Mouse (Mus musculus) lung, adult 18-20 months (tissue): ENCODE results near the gene Kat8.
"Not testable (repeated sequence)": the region's sequence is repeated elsewhere in the genome, so short reads cannot be mapped to it uniquely, and the experiment has no call there.

Experiments
- DNase-seq, 2 experiments: peaks; one replicate each; pipeline ENCODE4 v3.0.0; 2022; ENCODE audit warnings: mixed read lengths in 2 of 2

Kat8 gene

GRCm38 (mm10) chr7:127932273-127933031 is 20.1 kb downstream of the Kat8 start:
- peak; percentile 85 to 90 for DNase-seq

DNA sequence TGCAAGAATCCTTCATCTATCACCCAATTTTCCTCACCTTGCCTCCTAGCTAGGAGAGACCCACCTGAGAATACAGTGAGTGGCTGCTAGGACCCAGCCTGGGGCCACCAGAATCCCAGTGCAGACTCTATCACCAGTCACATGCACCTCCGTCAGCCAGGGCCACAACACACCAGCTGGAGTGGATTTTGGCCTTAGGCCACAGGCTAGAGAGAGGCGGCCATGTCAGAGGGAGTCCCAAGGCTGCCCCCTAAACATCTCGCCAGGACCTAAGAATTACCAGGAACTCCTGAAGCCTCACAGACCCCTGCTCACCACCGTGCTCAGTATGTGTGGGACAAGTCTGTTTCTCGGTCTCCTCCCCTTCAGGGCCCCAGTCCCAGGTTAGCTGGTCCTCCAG is 21.8 kb downstream of the Kat8 start:
- DNase-seq = peak in 1 of 2 experiments; percentile 23

- peak; percentile 96 to 97 for DNase-seq
Measured at GRCm38 (mm10) chr7:127935028-127935722, 22.9 kb downstream of the Kat8 start.

GRCm38 (mm10) chr7:127935748-127936159 is 23.4 kb downstream of the Kat8 start:
- DNase-seq = no peak

DNA sequence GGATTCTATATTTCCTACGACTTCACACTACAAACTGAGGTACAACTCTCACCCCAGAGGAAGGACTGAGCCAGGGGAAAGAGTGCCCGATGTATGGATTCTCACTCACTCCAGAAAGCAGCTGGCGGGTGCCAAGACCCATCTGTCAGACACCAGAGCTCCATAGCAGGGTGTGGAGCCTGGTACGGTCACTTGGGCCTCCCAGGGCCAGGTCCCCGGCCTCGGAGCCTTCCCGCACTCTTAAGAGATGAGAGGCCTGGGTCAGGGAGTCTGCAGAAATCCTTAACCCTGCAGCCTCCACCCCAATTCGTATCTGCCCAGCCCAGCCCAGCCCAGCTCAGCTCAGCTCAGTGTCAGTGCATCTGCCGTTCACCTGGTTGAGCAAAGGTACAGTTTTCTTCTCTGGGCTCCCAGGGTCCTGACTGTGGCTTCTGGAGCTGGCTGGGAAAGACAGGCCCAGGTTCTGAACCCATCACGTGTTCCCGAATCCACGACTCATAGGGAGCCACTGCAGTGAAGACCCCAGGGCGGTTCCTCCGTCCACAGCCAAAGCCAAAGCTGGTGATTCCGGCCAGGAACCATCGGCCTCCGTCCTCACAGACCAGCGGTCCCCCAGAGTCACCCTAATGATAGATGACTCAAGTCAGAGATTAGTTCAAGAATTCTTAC is 24.0 kb downstream of the Kat8 start:
- DNase-seq = no peak

GRCm38 (mm10) chr7:127942097-127942496 is 29.8 kb downstream of the Kat8 start:
- DNase-seq = not testable (repeated sequence)

GRCm38 (mm10) chr7:127944614-127945013 is 32.3 kb downstream of the Kat8 start:
- no peak for DNase-seq

DNA sequence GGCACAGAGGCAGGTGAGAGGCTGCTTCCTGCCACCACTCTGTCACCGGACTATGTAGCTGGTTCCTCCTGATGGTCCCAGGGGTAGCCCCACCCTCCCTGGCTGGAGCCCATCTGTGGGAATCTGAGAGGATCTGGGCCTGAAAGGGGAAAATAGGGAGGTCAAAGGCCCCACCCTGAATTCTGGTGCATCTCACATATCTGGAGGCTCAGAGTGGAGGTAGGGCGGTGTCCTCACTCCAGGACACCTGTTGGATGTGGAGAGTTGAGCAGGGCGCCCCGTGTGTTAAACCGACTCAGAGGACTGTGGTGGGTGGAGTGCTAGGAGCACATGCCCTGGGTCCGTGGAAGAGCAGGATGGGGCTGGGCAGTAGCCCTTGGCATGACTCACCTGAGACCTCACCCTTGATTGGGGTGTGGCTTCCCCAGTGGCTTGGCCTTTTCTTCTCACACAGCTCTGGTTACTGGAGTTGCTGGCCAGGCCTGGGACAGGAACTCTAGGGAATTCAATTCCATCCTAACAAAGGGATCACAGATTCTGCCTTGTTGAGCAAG is 34.2 kb downstream of the Kat8 start, which contains the start of gene Prss36:
Gene Prss36 (minus strand): TSS at position 256 of the 554 bp plus-strand sequence.
- DNase-seq = no peak

GRCm38 (mm10) chr7:127952864-127953581 is 40.7 kb downstream of the Kat8 start:
- DNase-seq = no peak

DNA sequence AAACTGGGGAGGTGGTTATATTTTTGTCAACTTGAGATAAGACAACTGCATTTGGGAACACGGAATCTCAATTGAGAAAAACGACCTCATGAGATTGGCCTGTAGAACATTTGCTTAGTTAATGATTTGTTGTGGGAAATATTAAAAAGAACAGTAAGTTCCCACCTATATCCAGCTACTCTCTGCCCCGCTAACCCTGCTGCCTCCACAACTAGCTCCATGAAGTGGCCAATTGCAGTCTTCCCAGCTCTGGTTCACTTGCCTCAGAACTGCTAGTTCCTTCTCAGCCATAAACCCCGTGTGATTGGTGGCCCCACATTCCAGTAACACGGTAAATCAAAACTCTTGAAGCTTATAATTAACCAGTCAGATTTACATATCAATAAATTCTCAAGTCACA is 47.0 kb downstream of the Kat8 start:
- no peak for DNase-seq

DNA sequence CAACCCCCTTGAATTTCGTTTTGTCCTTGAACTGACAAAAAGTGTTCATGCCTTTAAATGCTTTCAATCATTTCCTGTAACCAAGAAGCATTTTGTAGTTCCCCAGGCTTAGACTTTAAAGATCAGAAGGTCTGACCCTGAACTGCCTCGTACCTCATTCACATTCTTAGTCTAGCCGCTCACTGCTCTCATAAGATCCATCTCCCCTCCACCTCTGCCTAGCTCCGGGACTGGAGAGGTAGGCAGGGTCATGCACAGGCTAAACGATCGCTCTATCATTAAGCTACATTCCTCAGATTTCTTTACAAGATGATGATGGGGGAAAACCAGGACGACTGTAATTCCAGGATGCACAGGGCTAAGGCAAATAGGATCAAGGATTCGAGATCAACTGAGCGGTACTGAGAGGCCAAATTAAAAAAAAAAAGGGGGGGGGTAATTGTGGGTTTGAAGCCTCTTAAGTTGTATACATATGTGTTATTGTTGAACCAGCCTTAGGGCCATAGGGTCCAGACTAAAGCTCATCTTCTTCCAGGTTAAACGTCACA is 54.1 kb downstream of the Kat8 start:
- DNase-seq = no peak

GRCm38 (mm10) chr7:127967004-127967921 is 54.9 kb downstream of the Kat8 start, which contains the start of gene Fus:
Gene Fus, plus strand, starts transcription at chr7:127967457.
- DNase-seq = peak; percentile 92 to 94

DNA sequence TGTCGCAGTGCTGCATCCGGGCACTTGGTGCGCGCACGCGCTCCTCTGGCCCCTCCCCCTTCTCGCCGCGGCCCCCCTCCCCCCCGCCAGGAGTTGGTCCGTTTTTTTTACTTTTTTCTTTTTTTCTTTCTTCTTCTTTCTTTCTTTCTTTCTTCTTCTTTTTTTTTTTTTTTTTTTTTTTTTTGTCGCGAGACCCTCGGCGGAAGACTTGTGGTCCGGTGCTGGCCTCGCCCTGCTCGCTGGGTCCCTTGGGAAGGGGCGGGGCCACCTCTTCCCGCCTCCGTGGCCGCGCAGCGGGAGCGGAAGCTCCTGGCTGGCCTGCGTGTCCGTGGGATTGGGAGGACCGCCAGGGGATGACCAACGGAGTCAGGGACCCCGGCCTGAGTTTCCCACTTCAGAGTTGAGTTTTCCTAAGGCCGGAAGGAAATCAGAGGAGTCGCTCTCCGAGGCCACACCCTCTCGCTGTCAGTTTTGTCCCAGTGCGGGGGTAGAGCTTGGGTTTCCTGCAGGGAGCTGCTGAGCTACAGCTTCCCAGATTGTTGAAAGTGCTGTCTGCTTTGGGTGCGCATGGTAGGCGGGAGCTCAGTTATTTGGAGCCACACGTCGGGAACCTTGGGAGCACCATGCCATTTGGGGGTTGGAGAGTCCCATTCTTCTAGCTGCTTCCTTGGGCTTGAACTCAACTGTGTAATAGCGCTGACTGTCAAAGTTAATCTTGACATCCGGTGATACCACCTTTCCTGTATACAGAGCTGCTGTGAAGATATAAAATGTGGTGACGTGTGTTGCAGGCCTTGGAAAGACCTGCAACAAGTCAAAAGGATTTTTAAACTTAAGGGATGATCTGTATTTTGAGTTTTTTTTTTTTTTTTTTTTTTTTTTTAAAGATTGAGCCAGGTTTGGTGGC is 55.9 kb downstream of the Kat8 start:
- DNase-seq = peak; percentile 77 to 81

- DNase-seq = no peak
Measured at GRCm38 (mm10) chr7:127974413-127974930, 62.2 kb downstream of the Kat8 start.
